Comparison of ENCODE assay signal across 19 mouse cellular contexts in the genomic region with DNA sequence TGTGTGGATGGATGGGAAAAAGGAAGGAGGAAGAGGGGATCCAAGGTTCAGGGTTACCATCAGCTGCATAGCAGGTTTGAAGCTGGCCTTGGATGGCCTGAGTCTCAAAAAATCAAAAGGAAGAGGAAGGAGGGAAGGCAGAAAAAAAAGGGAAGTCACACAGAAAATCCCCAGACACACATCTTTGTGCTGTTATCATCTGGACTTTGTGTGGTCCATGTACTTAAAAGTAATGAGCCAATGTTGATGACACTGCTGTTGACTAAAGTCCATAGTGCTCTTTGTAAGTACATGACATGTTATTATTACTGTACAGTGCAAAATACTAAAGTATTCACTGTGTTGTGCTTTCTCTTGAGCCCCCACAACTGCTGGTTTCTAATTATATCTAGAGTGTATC.
"Had no signal": no experiment of that assay in that cellular context is flagged by ENCODE, and none has a peak within 500 bp of the region (broad histone marks: within the 10 kb centered on the region; RNA-seq: fewer than 3 reads in every experiment).

No protein-coding gene starts in this region.

- H3K9ac ChIP-seq: kidney, embryonic 15.5 days; limb, embryonic 12.5 days; liver, embryonic 15.5 days; neural tube, embryonic 12.5 days had no signal

- H3K9me3 ChIP-seq: kidney, embryonic 15.5 days; limb, embryonic 12.5 days; liver, embryonic 15.5 days; midbrain, embryonic 10.5 days; neural tube, embryonic 12.5 days had no signal

- DNase-seq: kidney, adult 2 months; kidney, postnatal 14 days; layer of hippocampus, adult 9-11 months; layer of hippocampus, postnatal 36 days; liver; lung, adult 2 months; lung, postnatal 4 days; midbrain, embryonic 14.5 days; retina, postnatal 1 day; right cerebral cortex, postnatal 4 days; thymus, postnatal 25 days had no signal

- H3K4me3 ChIP-seq: kidney, embryonic 15.5 days; limb, embryonic 12.5 days; liver, embryonic 15.5 days; midbrain, embryonic 10.5 days; myocyte; neural tube, embryonic 12.5 days had no signal

- ATAC-seq: lung, postnatal 0 days had no signal

- H3K4me1 ChIP-seq: neural tube, embryonic 12.5 days had no signal

- H3K4me2 ChIP-seq: kidney, embryonic 15.5 days; limb, embryonic 12.5 days; liver, embryonic 15.5 days; neural tube, embryonic 12.5 days had no signal

- H3K27ac ChIP-seq: kidney, embryonic 15.5 days; limb, embryonic 12.5 days; liver, embryonic 15.5 days; midbrain, embryonic 10.5 days; neural tube, embryonic 12.5 days; stomach, postnatal 0 days had no signal

- H3K27me3 ChIP-seq: kidney, embryonic 15.5 days; limb, embryonic 12.5 days; liver, embryonic 15.5 days; neural tube, embryonic 12.5 days had no signal
